Mouse (Mus musculus) embryo, embryonic 10 days (tissue): ENCODE results near the gene Snrnp48.
A peak's percentile ranks its signal among the peaks of the same experiment; 100 is the strongest.

ENCODE experiments used
- DNase-seq: peaks from one replicate; pipeline ENCODE4 v3.0.0-alpha.2; 2015; ENCODE audit warnings: low spot score

Gene Snrnp48

DNA sequence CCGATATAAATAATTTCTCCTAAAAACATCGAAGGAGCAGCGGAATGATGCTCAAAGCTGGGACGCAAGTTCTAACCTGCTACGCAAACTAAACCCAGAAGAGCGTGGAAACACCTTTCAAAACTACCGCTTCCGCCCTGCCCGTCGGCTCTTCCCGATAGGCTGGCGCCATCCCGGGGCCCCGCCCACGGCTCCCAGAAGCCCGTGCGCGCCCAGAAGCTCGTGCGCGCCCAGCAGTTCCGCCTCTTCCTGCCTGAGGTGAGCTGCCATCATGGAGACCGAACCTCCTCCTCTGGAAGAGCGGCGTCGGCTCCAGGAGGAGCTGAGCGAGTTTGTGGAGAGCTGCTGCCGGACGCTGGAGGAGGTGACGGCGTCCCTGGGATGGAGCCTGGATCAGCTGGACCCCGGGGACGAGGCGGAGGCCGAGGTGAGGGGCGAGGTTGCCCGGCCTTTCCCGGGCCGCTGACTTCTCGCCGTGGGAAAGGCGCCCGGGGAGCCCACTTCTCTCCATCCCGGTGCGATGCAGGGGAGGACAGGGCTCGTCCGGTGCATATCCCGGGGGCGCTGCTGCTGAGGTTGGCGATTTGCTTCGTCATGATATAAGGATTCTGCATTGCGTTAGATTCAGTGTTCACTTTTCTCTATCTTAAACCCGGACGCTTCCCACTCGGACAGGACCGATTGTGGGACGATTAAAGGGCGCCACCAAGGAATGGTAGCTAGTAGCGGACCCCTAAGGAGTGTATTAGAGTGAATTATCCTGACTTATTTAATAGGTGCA is at the start of gene Snrnp48:
Snrnp48 (plus strand) TSS at position 237 of the 781 bp plus-strand sequence.
- peak; percentile 90 for DNase-seq

DNA sequence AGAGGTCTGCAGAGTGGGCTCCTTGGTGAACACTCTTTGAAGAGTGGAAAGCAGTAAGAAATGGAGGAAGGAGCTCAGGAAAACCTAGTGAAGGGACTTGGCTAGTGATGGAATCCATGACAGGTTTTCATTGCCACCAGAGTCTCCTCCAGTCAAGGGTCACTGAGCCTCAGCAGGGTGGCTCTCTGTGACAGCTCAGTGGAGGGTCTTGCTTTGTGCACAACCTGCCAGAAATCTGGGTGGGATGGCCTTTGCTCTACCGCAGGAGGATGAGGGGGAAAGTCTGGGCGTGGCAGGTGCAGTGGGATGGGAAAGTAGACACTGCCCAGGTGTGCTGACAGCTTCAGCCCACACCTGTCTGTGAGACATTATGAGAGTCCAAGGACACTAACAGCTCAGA is 49.2 kb upstream of the Snrnp48 start:
- DNase-seq: peak; percentile 86

DNA sequence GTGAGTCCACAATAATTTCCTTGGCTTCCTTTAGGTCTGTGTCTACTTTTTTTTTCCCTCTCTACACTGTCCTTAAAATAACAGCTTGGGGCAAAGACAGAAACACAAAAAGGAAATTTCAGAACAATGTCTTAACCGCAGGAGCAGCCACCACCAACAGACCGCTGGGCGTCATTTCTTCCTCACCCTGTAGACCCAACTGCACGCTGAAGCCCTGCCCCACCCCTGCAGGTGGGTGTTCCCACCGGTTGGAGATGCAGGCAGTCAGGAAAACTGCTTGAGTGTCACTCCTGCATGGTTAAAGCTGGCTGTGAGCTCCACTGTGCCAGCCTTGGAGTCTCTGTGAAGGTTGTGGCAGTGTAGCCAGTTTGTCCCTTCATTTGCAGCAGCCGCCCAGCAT is 47.1 kb upstream of the Snrnp48 start:
- DNase-seq: no peak

- no peak for DNase-seq
Measured at GRCm38 (mm10) chr13:38162002-38162401, 42.7 kb upstream of the Snrnp48 start.

- peak; percentile 22 for DNase-seq
Measured at GRCm38 (mm10) chr13:38162668-38163067, 42.1 kb upstream of the Snrnp48 start.

DNA sequence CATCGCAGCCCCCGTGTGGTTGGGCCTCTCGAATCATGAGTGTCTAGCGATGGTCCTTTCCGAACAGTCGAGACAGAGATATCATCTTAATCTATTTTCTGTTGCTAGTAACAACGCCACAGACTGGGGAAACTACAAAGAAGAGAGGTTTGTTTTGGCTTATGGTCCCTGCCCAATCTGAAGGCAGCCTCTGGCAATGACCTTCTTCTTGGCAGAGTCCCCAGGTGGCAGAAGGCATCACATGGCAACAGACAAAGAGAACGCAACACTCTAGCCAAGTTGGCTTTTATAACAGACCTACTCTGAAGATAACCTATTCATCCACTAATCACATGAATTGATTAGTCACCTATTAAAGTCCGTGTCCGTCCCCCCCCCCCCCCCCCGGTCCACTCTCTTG is 39.8 kb upstream of the Snrnp48 start:
- no peak for DNase-seq

DNA sequence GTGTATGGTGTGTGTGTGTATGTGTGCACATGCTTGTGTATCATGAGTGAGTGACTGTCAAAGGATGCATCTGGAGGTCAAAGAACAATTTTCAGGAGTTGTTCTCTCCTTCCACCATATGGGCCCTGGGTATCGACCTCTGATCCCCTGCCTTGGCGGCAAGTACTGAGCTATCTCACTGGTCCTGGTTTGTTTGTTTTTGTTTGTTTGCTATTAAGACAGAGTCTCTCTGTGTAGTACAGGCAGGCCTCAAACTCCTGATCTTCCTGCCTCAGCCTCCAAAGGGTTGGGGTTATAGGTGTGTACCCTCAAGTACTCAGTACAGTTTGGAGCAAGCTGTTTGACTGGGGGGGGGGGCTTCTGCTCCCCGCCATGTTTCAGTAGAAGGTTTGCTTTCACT is 37.7 kb upstream of the Snrnp48 start:
- no peak for DNase-seq

GRCm38 (mm10) chr13:38170707-38171144 is 34.0 kb upstream of the Snrnp48 start:
- DNase-seq: peak; percentile 46

GRCm38 (mm10) chr13:38193406-38193805 is 11.3 kb upstream of the Snrnp48 start:
- DNase-seq: no peak

DNA sequence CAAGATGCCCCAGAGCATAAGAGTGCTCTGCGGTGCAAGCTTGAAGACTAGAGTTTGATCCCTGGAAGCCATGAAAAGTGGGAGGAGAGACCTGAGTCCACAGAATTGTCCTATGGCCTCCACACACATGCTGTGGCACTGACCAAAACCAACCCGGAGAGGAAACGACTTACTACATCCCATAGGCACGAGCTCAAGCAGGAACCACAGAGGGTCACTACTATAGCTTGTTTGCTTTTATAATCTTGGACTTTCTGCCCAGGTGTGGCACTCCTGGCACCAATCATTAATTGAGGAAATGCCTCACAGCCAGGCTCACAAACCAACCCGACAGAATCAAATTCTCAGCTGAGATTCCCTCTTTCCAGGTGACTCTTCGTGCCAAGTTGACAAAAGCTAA is 3.3 kb upstream of the Snrnp48 start:
- no peak for DNase-seq

DNA sequence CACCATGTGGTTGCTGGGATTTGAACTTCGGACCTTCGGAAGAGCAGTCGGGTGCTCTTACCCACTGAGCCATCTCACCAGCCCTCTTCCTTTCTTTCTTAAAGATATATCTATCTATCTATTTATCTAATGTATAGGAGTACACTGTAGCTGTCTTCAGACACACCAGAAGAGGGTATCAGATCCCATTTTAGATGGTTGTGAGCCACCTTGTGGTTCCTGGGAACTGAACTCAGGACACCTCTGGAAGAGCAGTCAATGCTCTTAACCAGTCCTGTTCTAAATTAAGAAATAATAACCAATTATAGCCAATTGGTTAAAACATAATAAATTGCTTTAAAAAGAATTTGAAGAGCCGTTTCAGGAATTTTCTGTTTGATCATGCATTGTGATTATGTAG is 567 bp upstream of the Snrnp48 start:
- no peak for DNase-seq

DNA sequence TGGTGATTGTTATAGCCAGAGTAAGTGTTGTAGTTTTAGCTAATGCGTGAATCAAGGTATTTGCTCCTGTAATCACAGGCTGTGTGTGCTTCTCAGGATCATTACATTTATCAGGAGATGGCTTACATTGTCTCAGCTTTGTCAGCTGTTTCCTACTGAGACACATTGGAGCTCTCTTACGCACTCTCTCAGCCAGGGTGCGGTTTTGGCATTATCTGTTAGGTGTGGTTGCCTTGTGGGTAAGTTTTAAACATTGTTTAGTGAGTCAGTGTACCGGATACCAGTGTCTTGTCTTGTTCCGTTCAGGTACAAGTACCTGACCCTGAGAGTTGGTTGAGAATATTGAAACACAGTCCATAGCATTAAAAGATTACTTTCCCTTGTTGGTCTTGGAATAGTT is 6.4 kb downstream of the Snrnp48 start:
- DNase-seq: no peak

DNA sequence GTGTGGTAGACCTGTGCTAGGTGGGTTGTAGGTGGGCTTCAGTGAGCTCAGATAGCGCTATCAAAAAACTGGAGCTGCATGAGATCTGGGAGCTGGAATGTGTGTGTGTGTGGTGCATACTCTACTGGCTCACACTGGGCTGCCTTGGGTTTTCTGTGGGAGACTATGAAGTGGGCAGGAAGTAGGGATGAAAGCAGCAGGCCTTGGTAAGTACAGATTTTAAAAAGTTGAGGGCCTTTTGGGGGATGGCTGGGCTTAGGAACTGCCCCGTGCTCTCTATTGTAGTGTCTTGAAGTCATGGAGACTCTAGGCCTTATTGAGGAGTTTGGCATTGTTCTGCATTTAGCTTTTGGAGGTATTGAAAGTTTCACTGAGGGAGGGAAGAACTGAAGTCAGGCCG is 13.9 kb downstream of the Snrnp48 start:
- no peak for DNase-seq

DNA sequence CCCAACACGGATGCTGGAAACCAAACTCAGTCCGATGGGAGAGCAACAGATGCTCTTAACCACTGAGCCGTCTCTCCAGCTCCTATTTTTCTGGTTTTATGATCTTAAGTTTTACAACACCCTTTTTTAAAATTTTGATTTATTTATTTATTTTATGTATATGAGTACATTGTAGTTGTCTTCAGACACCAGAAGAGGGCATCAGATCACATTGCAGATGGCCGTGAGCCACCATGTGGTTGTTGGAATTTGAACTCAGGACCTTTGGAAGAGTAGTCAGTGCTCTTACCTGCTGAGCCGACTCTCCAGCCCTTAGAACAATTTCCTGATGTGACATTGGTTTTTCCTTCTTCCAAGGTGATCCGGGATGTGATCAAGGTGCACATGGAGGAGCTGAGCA is 15.6 kb downstream of the Snrnp48 start:
- DNase-seq: no peak

- no peak for DNase-seq
Measured at GRCm38 (mm10) chr13:38230177-38230821, 25.6 kb downstream of the Snrnp48 start.

- DNase-seq: no peak
Measured at GRCm38 (mm10) chr13:38232411-38232810, 27.7 kb downstream of the Snrnp48 start.

- no peak for DNase-seq
Measured at GRCm38 (mm10) chr13:38232856-38233625, 28.3 kb downstream of the Snrnp48 start.

DNA sequence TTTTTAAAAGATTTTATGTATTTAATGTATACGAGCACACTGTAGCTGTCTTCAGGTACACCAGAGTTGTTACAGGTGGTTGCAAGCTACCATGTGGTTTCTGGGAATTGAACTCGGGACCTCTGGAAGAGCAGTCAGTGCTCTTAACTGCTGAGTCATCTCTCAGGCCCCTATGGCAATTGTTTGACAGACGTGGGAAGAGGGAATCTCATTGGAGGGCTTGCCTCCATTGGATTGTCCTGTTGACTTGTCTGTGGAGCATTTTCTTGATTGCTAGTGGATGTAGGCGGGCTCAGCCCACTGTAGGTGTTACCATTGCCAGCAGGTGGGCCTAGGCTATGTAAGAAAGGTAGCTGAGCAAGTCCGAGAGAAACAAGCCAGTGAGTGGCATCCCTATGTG is 29.9 kb downstream of the Snrnp48 start:
- no peak for DNase-seq

DNA sequence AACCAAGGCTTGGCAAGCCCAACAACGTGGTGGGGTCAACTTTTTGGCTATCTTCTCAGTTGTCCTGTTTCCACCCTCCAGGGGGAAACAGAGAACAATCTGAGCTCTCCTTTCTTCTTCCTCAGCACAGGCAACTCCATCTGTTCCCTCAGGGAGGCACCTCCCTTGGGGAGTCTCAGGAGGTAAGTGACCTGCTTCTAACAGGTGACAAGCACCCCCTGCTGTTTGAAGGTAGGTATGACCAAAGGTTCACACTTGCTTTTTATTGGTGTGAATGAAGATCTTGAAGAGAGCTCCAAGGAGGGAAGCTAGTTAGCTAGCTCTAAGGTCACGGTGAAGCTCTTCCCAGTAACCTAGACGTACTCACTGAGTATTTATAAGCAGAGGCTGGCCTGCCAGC is 30.6 kb downstream of the Snrnp48 start:
- no peak for DNase-seq

- DNase-seq: no peak
Measured at GRCm38 (mm10) chr13:38248151-38248550, 43.4 kb downstream of the Snrnp48 start.

DNA sequence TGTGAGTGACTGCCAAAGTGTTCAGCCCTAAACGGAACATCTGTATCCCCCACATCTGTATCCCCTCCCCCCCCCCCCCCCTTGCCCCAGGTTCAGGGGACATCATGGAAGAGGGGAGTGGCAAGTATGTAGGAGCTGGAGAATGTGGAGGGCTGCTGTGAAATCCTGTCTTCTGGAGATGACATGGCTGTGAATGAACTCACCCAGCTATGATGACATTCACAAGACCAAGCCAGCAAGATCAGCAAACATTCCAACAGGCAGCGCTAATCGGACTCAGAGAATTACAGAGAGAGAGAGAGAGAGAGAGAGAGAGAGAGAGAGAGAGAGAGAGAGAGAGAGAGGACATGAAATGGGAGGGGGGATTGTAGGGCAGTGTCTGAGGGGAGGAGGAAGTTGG is 46.5 kb downstream of the Snrnp48 start:
- DNase-seq: no peak

DNA sequence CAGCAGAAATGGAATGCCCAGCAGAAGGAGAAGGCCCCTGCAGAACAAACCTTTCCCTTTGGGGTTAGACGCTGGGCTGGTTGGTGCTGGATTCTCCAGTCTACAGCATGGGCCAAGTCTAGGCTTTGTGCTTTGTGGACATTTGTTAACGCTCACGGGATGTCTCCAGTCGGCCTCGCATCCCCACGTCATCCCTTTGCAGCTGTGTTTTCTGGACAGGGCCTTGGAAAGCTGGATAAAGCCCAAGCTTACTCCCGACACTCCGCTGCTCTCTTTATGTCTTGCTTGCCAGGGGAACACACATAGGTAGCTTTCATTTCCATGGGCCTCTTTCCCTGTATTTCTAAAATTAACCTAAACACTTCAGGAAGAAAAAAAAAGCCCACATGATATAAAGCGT is 49.0 kb downstream of the Snrnp48 start:
- DNase-seq: no peak

GRCm38 (mm10) chr13:38258901-38259300 is 54.2 kb downstream of the Snrnp48 start:
- DNase-seq: no peak
